Mouse (Mus musculus) stomach, postnatal 0 days (tissue): ENCODE measurements at regions not wholly inside any gene's neighbourhood (a gene's known extent, or its start where the extent isn't known, plus 50 kb on each side); places are given as distances from the start of the nearest gene placed in this dataset.

Experiments used
- CTCF ChIP-seq: IDR thresholded peaks from 2 replicates; pipeline ENCODE4 v1.5.1; 2016; ENCODE audit warnings: antibody characterized with exemption, low read depth, mild to moderate bottlenecking, moderate library complexity
- EP300 ChIP-seq: optimal IDR thresholded peaks from 2 replicates; pipeline ENCODE3; 2016; ENCODE audit warnings: antibody characterized with exemption

- TF ChIP-seq EP300 (no peak), CTCF (no peak)
These were observed 290.5 kb downstream of the Epha7 start for GRCm38 (mm10) chr4:29103414-29103813.
